Mouse (Mus musculus) MEL (cell line): ENCODE results near the gene Otogl.

Source experiments
- HCFC1 ChIP-seq: IDR thresholded peaks from 2 replicates; pipeline ENCODE4 v1.6.1; 2012; ENCODE audit warnings: low read depth, mild to moderate bottlenecking, inconsistent platforms, low read length, improper control_type of control experiment, moderate library complexity
- KAT2A ChIP-seq: conservative IDR thresholded peaks from 2 replicates; pipeline ENCODE4 v1.6.1; 2012; ENCODE audit warnings: low read depth, low read length, improper control_type of control experiment, inconsistent platforms
- MYB ChIP-seq: IDR thresholded peaks from 2 replicates; pipeline ENCODE4 v1.6.1; 2011; ENCODE audit warnings: mild to moderate bottlenecking, low read depth, low read length, improper control_type of control experiment
- POLR2A ChIP-seq, 2 experiments: IDR thresholded peaks; 2 replicates each; pipeline ENCODE4 v1.6.1; 2011 to 2012; ENCODE audit warnings: low read length in 2 of 2, mild to moderate bottlenecking in 2 of 2, control low read depth in 1 of 2, improper control_type of control experiment in 1 of 2, low read depth in 1 of 2, moderate library complexity in 1 of 2; ENCODE audit not compliant: control insufficient read depth in 1 of 2, insufficient read depth in 1 of 2, poor library complexity in 1 of 2

GRCm38 (mm10) chr10:107752351-107753143 is 159.4 kb downstream of the Otogl start:
- TF ChIP-seq POLR2A (IDR thresholded peaks at IDR 0.05; ENCODE audit: control insufficient read depth in 1 of 2, insufficient read depth in 1 of 2, low read depth in 1 of 2, low read length in 2 of 2, poor library complexity in 1 of 2) (no peak), MYB (no peak), HCFC1 (no peak), KAT2A (no peak)
